Mouse (Mus musculus) heart, adult 2 months (tissue): Measurements from ENCODE around the gene Clec11a.

Source experiments
- CTCF ChIP-seq: fragments of 200-600 bp; IDR thresholded peaks from 2 replicates; pipeline ENCODE4 v1.8.1; 2022; ENCODE audit warnings: antibody characterized with exemption, mild to moderate bottlenecking, moderate library complexity
- POLR2A ChIP-seq: fragments of 200-500 bp; IDR thresholded peaks from 2 replicates; pipeline ENCODE4 v1.6.1; 2011; ENCODE audit warnings: mild to moderate bottlenecking, low read depth, low read length, control low read depth; ENCODE audit not compliant: insufficient read depth

GRCm38 (mm10) chr7:44261147-44261546 is 45.6 kb downstream of the Clec11a start, which contains the start of gene Gm15517:
- no peak for TF ChIP-seq CTCF
- TF ChIP-seq POLR2A, result no peak
